Mouse (Mus musculus): Measurements from ENCODE around the gene Bcdin3d. TPM values are rescaled to one million over a fixed set of nuclear protein-coding genes. Genes with fewer than 3 reads are reported as not detected.
"Not testable (repeated sequence)": the region's sequence is repeated elsewhere in the genome, so short reads cannot be mapped to it uniquely, and the experiment has no call there.

Gene Bcdin3d
- polyA plus RNA-seq, 1 experiment from 2014 or later: 17.3 TPM

GRCm38 (mm10) chr15:99454585-99455279 is 19.8 kb downstream of the Bcdin3d start:
- H3K4me2 ChIP-seq: peak overlapping the region; percentile 85; the same call in 1 of the 2 replicates
- H3K4me1 ChIP-seq: peaks cover 43% of the 10 kb centered on the region
- no peaks in the 10 kb centered on the region for H3K9me3 ChIP-seq
- H3K36me3 ChIP-seq: peaks cover 24% of the 10 kb centered on the region
- no peak overlapping the region for H3K4me3 ChIP-seq
- ATAC-seq (ENCODE audit: insufficient number of reproducible peaks, insufficient read depth, low FRiP score, low TSS enrichment, low read depth): no peak
- H3K27ac ChIP-seq: peak overlapping the region; percentile 39; the same call in 1 of the 2 replicates
- 78% methylated on average over 7 of the region's 7 CpGs for WGBS
- H3K27me3 ChIP-seq: no peaks in the 10 kb centered on the region
- H3K9ac ChIP-seq: 0 out of 2 replicates have a peak overlapping the region, but pooled peaks have one; percentile 32

DNA sequence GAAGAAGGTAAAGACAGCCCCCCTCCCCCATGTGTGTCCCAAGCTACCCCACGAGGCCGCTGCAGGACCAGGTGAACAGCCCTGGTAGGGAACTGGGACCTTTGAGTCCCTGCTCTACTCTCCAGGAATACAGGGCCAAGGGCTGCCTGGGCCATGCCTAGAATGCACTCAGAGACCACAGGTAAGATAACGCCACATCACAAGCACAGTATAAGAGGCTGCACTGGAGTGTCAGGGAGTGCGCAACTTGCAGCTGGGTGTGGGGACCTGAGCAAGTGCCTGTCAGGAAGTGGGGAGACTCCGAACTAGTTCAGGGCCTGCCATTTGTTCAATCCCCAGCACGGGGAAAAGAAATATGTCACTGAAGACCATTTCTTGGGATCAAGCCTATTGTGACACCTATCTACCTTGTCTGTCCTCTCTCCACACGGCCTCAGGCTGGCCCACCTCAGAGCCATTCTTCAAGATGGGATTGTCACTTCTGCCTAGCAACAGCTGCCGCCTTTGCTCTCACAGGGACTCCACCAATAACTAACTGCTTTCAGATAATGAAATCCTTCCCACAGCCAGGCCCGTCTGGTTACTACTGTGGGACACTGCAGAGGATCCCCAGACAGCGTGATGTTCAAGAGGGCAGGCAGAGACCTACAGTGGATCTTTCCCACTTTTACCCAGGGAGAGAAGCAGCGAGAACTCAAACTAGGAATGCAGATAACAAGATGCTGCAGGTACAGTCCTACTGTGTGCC is 21.2 kb downstream of the Bcdin3d start:
- Histone ChIP-seq H3K9ac (no peak overlapping the region; the same call in 1 of the 2 replicates), H3K27ac (no peak overlapping the region), H3K36me3 (peaks cover 31% of the 10 kb centered on the region), H3K4me3 (no peak overlapping the region), H3K27me3 (no peaks in the 10 kb centered on the region), H3K4me2 (no peak overlapping the region; the same call in 1 of the 2 replicates), H3K4me1 (peaks cover 45% of the 10 kb centered on the region), H3K9me3 (no peaks in the 10 kb centered on the region)
- WGBS: 72% methylated on average over 11 of the region's 11 CpGs
- no peak for ATAC-seq (ENCODE audit: insufficient number of reproducible peaks, insufficient read depth, low FRiP score, low TSS enrichment, low read depth)

DNA sequence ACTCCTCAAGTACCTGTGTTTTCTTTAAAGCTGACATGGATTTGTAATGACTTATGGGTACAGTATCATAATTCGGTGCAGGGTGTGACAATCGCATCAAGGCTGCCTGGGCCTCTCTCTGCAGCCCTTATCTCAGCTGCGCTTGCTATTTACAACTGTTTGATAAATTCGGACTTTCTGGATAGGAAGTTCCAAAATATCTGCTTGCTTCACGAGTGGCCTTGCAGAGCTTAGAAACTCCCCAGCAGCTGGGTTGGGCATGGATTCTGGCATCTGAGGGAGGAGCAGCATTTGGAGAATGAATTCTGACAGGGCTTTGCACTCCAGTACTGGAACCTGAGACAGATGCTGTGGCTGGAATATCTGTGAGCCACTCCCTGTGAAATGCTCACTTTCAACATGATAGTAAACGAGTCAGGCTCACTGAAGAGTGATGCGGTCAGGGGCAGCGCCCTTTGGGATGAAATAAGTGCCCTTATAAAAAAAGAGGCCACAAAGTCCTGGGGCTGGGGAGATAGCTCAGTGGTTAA is 24.7 kb downstream of the Bcdin3d start:
- ATAC-seq (ENCODE audit: insufficient number of reproducible peaks, insufficient read depth, low FRiP score, low TSS enrichment, low read depth): no peak
- peak overlapping the region; percentile 66; the same call in 1 of the 2 replicates for H3K27ac ChIP-seq
- H3K9ac ChIP-seq: 0 out of 2 replicates have a peak overlapping the region, but pooled peaks have one; percentile 21
- 76% methylated on average over 8 of the region's 8 CpGs for WGBS
- peaks cover 22% of the 10 kb centered on the region for H3K4me1 ChIP-seq
- H3K9me3 ChIP-seq: no peaks in the 10 kb centered on the region
- no peak overlapping the region for H3K4me2 ChIP-seq
- H3K27me3 ChIP-seq: no peaks in the 10 kb centered on the region
- H3K4me3 ChIP-seq: no peak overlapping the region
- H3K36me3 ChIP-seq: peaks cover 48% of the 10 kb centered on the region

DNA sequence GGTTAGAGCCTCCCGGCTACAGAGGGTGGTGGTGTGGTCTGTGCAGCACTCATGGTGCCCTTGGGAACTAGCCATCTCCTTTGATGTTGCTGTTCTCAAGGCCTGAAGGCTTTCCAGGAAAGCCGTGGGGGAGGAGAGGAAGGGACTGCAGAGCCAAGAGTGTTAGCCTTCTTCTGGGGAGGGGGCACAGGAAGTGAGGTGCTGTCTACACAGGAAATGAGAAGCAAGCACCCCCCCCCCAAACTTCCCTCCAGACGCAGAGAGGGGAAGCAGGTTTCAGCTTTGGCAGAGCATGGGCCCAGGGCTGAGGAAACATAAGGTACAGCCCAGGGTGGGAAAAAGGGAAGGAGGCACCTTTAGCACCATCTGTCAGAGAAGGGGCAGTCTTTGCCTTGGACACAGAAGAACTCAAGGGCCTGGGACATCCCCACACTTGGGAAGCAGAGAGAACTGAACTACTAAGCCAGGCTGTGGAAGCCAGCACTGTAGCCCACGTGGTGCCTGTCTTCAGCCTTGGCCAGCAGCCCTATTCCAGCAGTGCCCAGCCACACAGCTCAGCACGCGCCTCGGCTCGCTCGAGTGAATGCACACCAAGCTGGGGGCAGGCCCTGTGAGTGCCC is 25.3 kb downstream of the Bcdin3d start:
- H3K36me3 ChIP-seq: peaks cover 52% of the 10 kb centered on the region
- ATAC-seq (ENCODE audit: insufficient number of reproducible peaks, insufficient read depth, low FRiP score, low TSS enrichment, low read depth): no peak
- no peaks in the 10 kb centered on the region for H3K9me3 ChIP-seq
- no peak overlapping the region for H3K4me2 ChIP-seq
- H3K27me3 ChIP-seq: no peaks in the 10 kb centered on the region
- peaks cover 20% of the 10 kb centered on the region for H3K4me1 ChIP-seq
- peak overlapping the region; percentile 66; the same call in 1 of the 2 replicates for H3K27ac ChIP-seq
- H3K9ac ChIP-seq: 0 out of 2 replicates have a peak overlapping the region, but pooled peaks have one; percentile 21
- no peak overlapping the region for H3K4me3 ChIP-seq
- 73% methylated on average over 9 of the region's 9 CpGs for WGBS

GRCm38 (mm10) chr15:99446136-99446535 is 28.4 kb downstream of the Bcdin3d start:
- Histone ChIP-seq H3K36me3 (peaks cover 40% of the 10 kb centered on the region), H3K4me1 (peaks cover 24% of the 10 kb centered on the region)
- not testable (repeated sequence) for H3K9me3 ChIP-seq; H3K27me3 ChIP-seq; H3K27ac ChIP-seq; H3K4me3 ChIP-seq; ATAC-seq (ENCODE audit: insufficient number of reproducible peaks, insufficient read depth, low FRiP score, low TSS enrichment, low read depth); H3K9ac ChIP-seq; H3K4me2 ChIP-seq
- WGBS: 89% methylated on average over 10 of the region's 10 CpGs

DNA sequence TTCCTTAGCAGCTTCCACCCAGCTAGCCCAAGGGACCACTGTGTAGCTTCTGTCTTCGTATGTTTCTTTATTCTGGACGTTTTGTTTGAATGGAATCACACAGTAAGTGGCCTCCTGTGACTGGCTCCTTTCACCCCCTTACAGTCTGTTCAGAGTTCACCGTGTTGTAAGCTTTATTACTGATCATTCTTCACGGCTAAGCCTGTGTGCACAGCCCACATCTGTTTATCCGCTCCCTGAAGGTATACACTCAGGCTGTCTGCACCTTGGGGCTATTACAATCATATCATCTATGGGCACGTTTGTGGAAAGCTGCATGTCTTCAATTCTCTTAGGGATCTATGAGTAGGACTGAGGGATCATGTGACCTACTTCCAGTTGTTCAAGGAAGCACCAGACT is 29.0 kb downstream of the Bcdin3d start:
- H3K27me3 ChIP-seq: no peaks in the 10 kb centered on the region
- no peaks in the 10 kb centered on the region for H3K9me3 ChIP-seq
- no peak overlapping the region for H3K4me2 ChIP-seq
- H3K9ac ChIP-seq: no peak overlapping the region
- H3K4me3 ChIP-seq: no peak overlapping the region
- H3K27ac ChIP-seq: no peak overlapping the region
- no peak for ATAC-seq (ENCODE audit: insufficient number of reproducible peaks, insufficient read depth, low FRiP score, low TSS enrichment, low read depth)
- H3K4me1 ChIP-seq: peaks cover 30% of the 10 kb centered on the region
- H3K36me3 ChIP-seq: peaks cover 37% of the 10 kb centered on the region
- WGBS: 56% methylated on average over 6 of the region's 6 CpGs

- no peak overlapping the region for H3K4me3 ChIP-seq
- H3K27me3 ChIP-seq: no peaks in the 10 kb centered on the region
- H3K36me3 ChIP-seq: peaks cover 28% of the 10 kb centered on the region
- WGBS: 59% methylated on average over 7 of the region's 7 CpGs
- H3K9ac ChIP-seq: no peak overlapping the region
- peaks cover 41% of the 10 kb centered on the region for H3K4me1 ChIP-seq
- no peak for ATAC-seq (ENCODE audit: insufficient number of reproducible peaks, insufficient read depth, low FRiP score, low TSS enrichment, low read depth)
- H3K9me3 ChIP-seq: no peaks in the 10 kb centered on the region
- peak overlapping the region; percentile 74; the same call in 1 of the 2 replicates for H3K27ac ChIP-seq
- H3K4me2 ChIP-seq: no peak overlapping the region
Measured at GRCm38 (mm10) chr15:99442358-99442757, 32.2 kb downstream of the Bcdin3d start.

GRCm38 (mm10) chr15:99440816-99441457 is 33.6 kb downstream of the Bcdin3d start:
- Histone ChIP-seq H3K4me3 (no peak overlapping the region), H3K4me2 (no peak overlapping the region), H3K36me3 (peaks cover 26% of the 10 kb centered on the region), H3K27me3 (no peaks in the 10 kb centered on the region), H3K9me3 (no peaks in the 10 kb centered on the region), H3K9ac (0 out of 2 replicates have a peak overlapping the region, but pooled peaks have one; percentile 32), H3K27ac (peak overlapping the region; percentile 74), H3K4me1 (peaks cover 49% of the 10 kb centered on the region)
- WGBS: 64% methylated on average over 8 of the region's 8 CpGs
- no peak; the same call in 1 of the 2 replicates for ATAC-seq (ENCODE audit: insufficient number of reproducible peaks, insufficient read depth, low FRiP score, low TSS enrichment, low read depth)

DNA sequence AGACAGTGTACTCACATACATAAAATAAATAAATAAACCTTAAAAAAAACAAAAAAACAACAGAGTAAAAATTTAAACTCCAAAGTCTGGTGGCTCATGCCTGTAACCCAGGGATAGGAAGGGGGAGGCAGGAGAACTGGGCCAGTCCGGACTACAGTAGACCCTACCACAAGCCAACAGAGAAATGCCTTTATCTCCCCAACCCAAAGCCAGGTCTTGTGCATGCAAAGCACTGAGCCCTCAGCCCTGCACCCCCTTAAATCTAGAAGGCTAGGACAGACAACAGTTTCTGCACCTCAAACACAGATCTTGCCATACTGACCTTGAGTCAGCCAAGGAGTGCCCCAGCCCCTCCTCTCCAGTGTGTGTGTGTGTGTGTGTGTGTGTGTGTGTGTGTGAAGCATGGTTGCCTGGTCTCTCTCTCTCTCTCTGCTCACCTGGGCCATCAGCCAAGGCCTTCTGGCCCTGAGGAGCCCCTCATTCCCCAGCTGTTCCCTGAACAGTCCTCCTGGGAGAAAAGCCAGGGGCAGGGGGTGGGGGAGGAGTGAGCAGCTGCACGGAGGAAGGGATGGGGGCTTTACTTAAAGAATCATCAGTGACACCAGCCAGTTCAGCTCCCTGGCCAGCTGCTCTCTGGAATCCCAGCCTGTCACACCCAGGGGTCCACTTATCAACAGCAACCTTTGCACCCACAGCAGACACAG is 34.3 kb downstream of the Bcdin3d start:
- Histone ChIP-seq H3K4me2 (no peak overlapping the region), H3K9ac (0 out of 2 replicates have a peak overlapping the region, but pooled peaks have one; percentile 32), H3K9me3 (no peaks in the 10 kb centered on the region), H3K27me3 (no peaks in the 10 kb centered on the region), H3K4me3 (no peak overlapping the region), H3K27ac (peak overlapping the region; percentile 74), H3K4me1 (peaks cover 53% of the 10 kb centered on the region), H3K36me3 (peaks cover 26% of the 10 kb centered on the region)
- peak; percentile 65 for ATAC-seq (ENCODE audit: insufficient number of reproducible peaks, insufficient read depth, low FRiP score, low TSS enrichment, low read depth)
- 54% methylated on average over 2 of the region's 2 CpGs for WGBS

- no peak overlapping the region for H3K4me2 ChIP-seq
- H3K4me3 ChIP-seq: no peak overlapping the region
- 67% methylated on average over 8 of the region's 8 CpGs for WGBS
- H3K9me3 ChIP-seq: no peaks in the 10 kb centered on the region
- peaks cover 53% of the 10 kb centered on the region for H3K4me1 ChIP-seq
- H3K27ac ChIP-seq: peak overlapping the region; percentile 44
- ATAC-seq (ENCODE audit: insufficient number of reproducible peaks, insufficient read depth, low FRiP score, low TSS enrichment, low read depth): no peak
- H3K36me3 ChIP-seq: peaks cover 17% of the 10 kb centered on the region
- H3K27me3 ChIP-seq: no peaks in the 10 kb centered on the region
- no peak overlapping the region for H3K9ac ChIP-seq
Measured at GRCm38 (mm10) chr15:99438966-99439698, 35.4 kb downstream of the Bcdin3d start.

Data from embryonic facial prominence, embryonic 13.5 days (tissue).